8 mouse cellular contexts compared by ENCODE assay signal in genomic region chr8:71670621-71671548, GRCm38 (mm10). TPM values are rescaled to one million over a fixed set of nuclear protein-coding genes. Genes with fewer than 3 reads are reported as not detected.
DNase-seq lines count a peak whose midpoint lies in the region; ATAC-seq and TF ChIP-seq lines count a peak whose summit lies in the region.

No protein-coding gene starts in this region.

- DNase-seq in adrenal gland, postnatal 25 days, result peak; percentile 50
- DNase-seq in adrenal gland, adult 2 months, result no peak
- no peak for DNase-seq in Patski (ENCODE audit: low read depth, low spot score)
- peak; percentile 89 for DNase-seq in embryonic facial prominence, embryonic 10.5 days (ENCODE audit: low spot score)
- peak; percentile 73 to 89 for DNase-seq in left cerebral cortex, postnatal 10 days (ENCODE audit: extremely low spot score in 1 of 2, low spot score in 2 of 2)
- DNase-seq in urinary bladder, postnatal 4 days (ENCODE audit: low spot score in 2 of 2), result no peak

- no peaks in the 10 kb centered on the region for H3K79me2 ChIP-seq in myocyte (ENCODE audit: control insufficient read depth, insufficient read depth)

- H3K4me1 ChIP-seq in embryonic facial prominence, embryonic 10.5 days, result peaks cover 61% of the 10 kb centered on the region
- H3K4me1 ChIP-seq in hindbrain, embryonic 12.5 days, result peaks cover 44% of the 10 kb centered on the region

- peak overlapping the region; percentile 76 for H3K9ac ChIP-seq in hindbrain, embryonic 12.5 days

- under 1% methylated on average over 63 of the region's 64 CpGs for WGBS in embryonic facial prominence, embryonic 10.5 days
- WGBS in hindbrain, embryonic 12.5 days, result 1% methylated on average over 48 of the region's 64 CpGs

- H3K9me3 ChIP-seq in embryonic facial prominence, embryonic 10.5 days, result no peaks in the 10 kb centered on the region
- no peaks in the 10 kb centered on the region for H3K9me3 ChIP-seq in hindbrain, embryonic 12.5 days (replicated peaks)

- in situ Hi-C loops in Patski (cut with MboI; ENCODE audit: low pct_unique_long_range_greater_than_20kb), result no loop called here

- peak; percentile 39 for ATAC-seq in Patski
- ATAC-seq in hindbrain, embryonic 12.5 days (ENCODE audit: low FRiP score), result peak; percentile 63

- CTCF ChIA-PET in Patski (lab: Charles Lee), result interaction anchor here (1.1 kb wide), 1 partner anchor 10 kb away, joined by 4 read pairs; no protein-coding TSS in a partner anchor

- intact Hi-C loops in left cerebral cortex, postnatal 10 days (cut with DNase I), result no loop called here

- peak overlapping the region; percentile 69 for H3K27ac ChIP-seq in embryonic facial prominence, embryonic 10.5 days (replicated peaks)
- peak overlapping the region; percentile 88 for H3K27ac ChIP-seq in hindbrain, embryonic 12.5 days

- H3K27me3 ChIP-seq in Patski (no peaks in the 10 kb centered on the region), myocyte (ENCODE audit: control insufficient read depth, insufficient read depth, insufficient read length) (no peaks in the 10 kb centered on the region)
- peaks cover 81% of the 10 kb centered on the region for H3K27me3 ChIP-seq in embryonic facial prominence, embryonic 10.5 days (replicated peaks; ENCODE audit: low read depth, poor library complexity, severe bottlenecking)
- H3K27me3 ChIP-seq in hindbrain, embryonic 12.5 days, result peaks cover 58% of the 10 kb centered on the region

- H3K4me2 ChIP-seq in hindbrain, embryonic 12.5 days (replicated peaks), result peak overlapping the region; percentile 93
- peak overlapping the region; percentile 85 for H3K4me2 ChIP-seq in myocyte (ENCODE audit: low read depth)

- H3K36me3 ChIP-seq in embryonic facial prominence, embryonic 10.5 days (replicated peaks), result no peaks in the 10 kb centered on the region
- no peaks in the 10 kb centered on the region for H3K36me3 ChIP-seq in hindbrain, embryonic 12.5 days
- H3K36me3 ChIP-seq in myocyte (ENCODE audit: control insufficient read depth, insufficient read depth), result no peaks in the 10 kb centered on the region

- H3K4me3 ChIP-seq in embryonic facial prominence, embryonic 10.5 days, result peak overlapping the region; percentile 65
- peak overlapping the region; percentile 70 for H3K4me3 ChIP-seq in hindbrain, embryonic 12.5 days
- peak overlapping the region; percentile 44 for H3K4me3 ChIP-seq in myocyte

- TF ChIP-seq CTCF in Patski (IDR thresholded peaks at IDR 0.05), result no peak

- H3ac ChIP-seq in myocyte (ENCODE audit: control insufficient read depth, insufficient read length), result no peak overlapping the region

- POLR2A ChIA-PET in Patski (lab: Charles Lee), result interaction anchor here (0.7 kb wide), 1 partner anchor 9 kb away, joined by 3 read pairs; no protein-coding TSS in a partner anchor

- peak; percentile 13 for TF ChIP-seq POLR2A in myocyte (IDR thresholded peaks at IDR 0.05; ENCODE audit: insufficient read length, low read depth)

TF ChIP-seq in myocyte, 11 proteins besides CTCF, POLR2A, EP300 and RAD21:
- TF ChIP-seq E2F4 (IDR thresholded peaks at IDR 0.05; ENCODE audit: insufficient read depth), result peak; percentile 16
- TF ChIP-seq CEBPB (IDR thresholded peaks at IDR 0.05; ENCODE audit: insufficient read depth, poor library complexity, severe bottlenecking), result no peak
TF ChIP-seq in myocyte: peak in this region for 1.

RNA-seq across cellular contexts. Expression of gene Unc13a, which starts 0.7 kb away (rescaled TPM):
- 8.3 and 8.4 TPM in 2 replicates for total RNA-seq in adrenal gland, postnatal 25 days (2021)
- 10 to 100 TPM in 1 of 2 experiments, 1 to 10 TPM in 1; 6.0 to 10.5 TPM for total RNA-seq in adrenal gland, adult 2 months (2021)
- 4.4 and 6.3 TPM in 2 replicates for polyA plus RNA-seq in adrenal gland, adult 2 months (2012; rRNA removed)
- polyA plus RNA-seq in Patski (2021) (2.5 TPM), myocyte (2012; fragmentation: generic; extraction: Trizol) (4.6 TPM)
- polyA plus RNA-seq in embryonic facial prominence, embryonic 10.5 days (2016; fragmentation: Nextera tagmentation; extraction: Ambion mirVana), result 2.2 TPM in 2 replicates
- 13.9 and 16.1 TPM in 2 replicates for polyA plus RNA-seq in hindbrain, embryonic 12.5 days (2016; fragmentation: Nextera tagmentation; extraction: Ambion mirVana)
- total RNA-seq in left cerebral cortex, postnatal 10 days (2021), result 100 to 1,000 TPM; 279 to 290 TPM

RNA-seq across cellular contexts. Expression of gene Jak3, which starts 5.2 kb away (rescaled TPM):
- 11.7 and 14.3 TPM in 2 replicates for total RNA-seq in adrenal gland, postnatal 25 days (2021)
- total RNA-seq in adrenal gland, adult 2 months (2021), result 10 to 100 TPM in 1 of 2 experiments, 1 to 10 TPM in 1; 9.4 to 19.0 TPM
- polyA plus RNA-seq in adrenal gland, adult 2 months (2012; rRNA removed), result 32.3 and 44.2 TPM in 2 replicates
- 26.7 TPM for polyA plus RNA-seq in Patski (2021)
- polyA plus RNA-seq in embryonic facial prominence, embryonic 10.5 days (2016; fragmentation: Nextera tagmentation; extraction: Ambion mirVana), result 3.6 and 4.0 TPM in 2 replicates
- polyA plus RNA-seq in hindbrain, embryonic 12.5 days (2016; fragmentation: Nextera tagmentation; extraction: Ambion mirVana), result 3.7 and 3.8 TPM in 2 replicates
- 1 to 10 TPM; 6.1 to 6.6 TPM for total RNA-seq in left cerebral cortex, postnatal 10 days (2021)
- polyA plus RNA-seq in myocyte (2012; fragmentation: generic; extraction: Trizol), result 1.5 TPM

RNA-seq across cellular contexts. Expression of gene Insl3, which starts 18.1 kb away (rescaled TPM):
- 6.1 and 7.8 TPM in 2 replicates for total RNA-seq in adrenal gland, postnatal 25 days (2021)
- total RNA-seq in adrenal gland, adult 2 months (2021), result 1 to 10 TPM; 7.1 to 7.5 TPM
- polyA plus RNA-seq in adrenal gland, adult 2 months (2012; rRNA removed), result 39.2 and 39.3 TPM in 2 replicates
- polyA plus RNA-seq in Patski (2021) (8.8 TPM), myocyte (2012; fragmentation: generic; extraction: Trizol) (0.13 TPM)
- polyA plus RNA-seq in embryonic facial prominence, embryonic 10.5 days (2016; fragmentation: Nextera tagmentation; extraction: Ambion mirVana), result 0.55 TPM in 1 of 2 replicates, not detected in the other
- 0.69 TPM in 1 of 2 replicates, not detected in the other for polyA plus RNA-seq in hindbrain, embryonic 12.5 days (2016; fragmentation: Nextera tagmentation; extraction: Ambion mirVana)
- 1 to 10 TPM; 1.2 to 2.0 TPM for total RNA-seq in left cerebral cortex, postnatal 10 days (2021)

RNA-seq across cellular contexts. Expression of gene B3gnt3, which starts 30.7 kb away (rescaled TPM):
- total RNA-seq in adrenal gland, postnatal 25 days (2021), result 3.7 and 4.8 TPM in 2 replicates
- 1 to 10 TPM; 4.4 to 5.7 TPM for total RNA-seq in adrenal gland, adult 2 months (2021)
- polyA plus RNA-seq in adrenal gland, adult 2 months (2012; rRNA removed), result 14.4 and 17.5 TPM in 2 replicates
- polyA plus RNA-seq in Patski (2021), result 1.4 TPM
- polyA plus RNA-seq in embryonic facial prominence, embryonic 10.5 days (2016; fragmentation: Nextera tagmentation; extraction: Ambion mirVana), result 0.54 and 0.72 TPM in 2 replicates
- polyA plus RNA-seq in hindbrain, embryonic 12.5 days (2016; fragmentation: Nextera tagmentation; extraction: Ambion mirVana), result 0.59 and 0.86 TPM in 2 replicates
- under 1 TPM; 0.26 to 0.41 TPM for total RNA-seq in left cerebral cortex, postnatal 10 days (2021)
- polyA plus RNA-seq in myocyte (2012; fragmentation: generic; extraction: Trizol), result 0.01 TPM

RNA-seq across cellular contexts. Expression of gene Fcho1, which starts 54.6 kb away (rescaled TPM):
- 2.2 and 2.6 TPM in 2 replicates for total RNA-seq in adrenal gland, postnatal 25 days (2021)
- 1 to 10 TPM; 1.8 to 2.7 TPM for total RNA-seq in adrenal gland, adult 2 months (2021)
- 8.2 and 10.6 TPM in 2 replicates for polyA plus RNA-seq in adrenal gland, adult 2 months (2012; rRNA removed)
- polyA plus RNA-seq in Patski (2021) (5.6 TPM), myocyte (2012; fragmentation: generic; extraction: Trizol) (not detected)
- 6.0 and 7.9 TPM in 2 replicates for polyA plus RNA-seq in embryonic facial prominence, embryonic 10.5 days (2016; fragmentation: Nextera tagmentation; extraction: Ambion mirVana)
- 38.4 and 39.4 TPM in 2 replicates for polyA plus RNA-seq in hindbrain, embryonic 12.5 days (2016; fragmentation: Nextera tagmentation; extraction: Ambion mirVana)
- 100 to 1,000 TPM; 139 to 143 TPM for total RNA-seq in left cerebral cortex, postnatal 10 days (2021)

Comparison
In these comparisons a context has a peak if more than half of its experiments do, and no peak if none do; other contexts are left out.
1. DNase-seq: peak in adrenal gland, postnatal 25 days (single experiment), embryonic facial prominence, embryonic 10.5 days (single experiment) and left cerebral cortex, postnatal 10 days (2 of 2); none in adrenal gland, adult 2 months (single experiment), Patski (single experiment) and urinary bladder, postnatal 4 days (0 of 2).
2. Peak in every context shown above with its lines, with median percentiles within 50 percentile points of each other: H3K4me3 ChIP-seq.